Mouse (Mus musculus) limb, embryonic 10.5 days (tissue): ENCODE results near the gene Ganab. TPM values are rescaled to one million over a fixed set of nuclear protein-coding genes. Genes with fewer than 3 reads are reported as not detected.

Experiments
- DNase-seq: peaks from one replicate; pipeline ENCODE4 v3.0.0-alpha.2; 2017; ENCODE audit warnings: low spot score
- H3K27ac ChIP-seq: fragments of 300-500 bp; sonication (generic); 2 replicates; pipeline ENCODE4 v1.5.1; 2016; ENCODE audit warnings: mild to moderate bottlenecking
- H3K27me3 ChIP-seq: fragments of 300-500 bp; sonication (generic); 2 replicates; pipeline ENCODE4 v1.6.1; 2016; ENCODE audit warnings: low read depth, mild to moderate bottlenecking; ENCODE audit not compliant: poor library complexity, severe bottlenecking
- H3K36me3 ChIP-seq: fragments of 300-500 bp; sonication (generic); 2 replicates; pipeline ENCODE4 v1.6.1; 2016; ENCODE audit warnings: mild to moderate bottlenecking, moderate library complexity
- H3K4me1 ChIP-seq: fragments of 300-500 bp; sonication (generic); 2 replicates; pipeline ENCODE4 v1.6.1; 2016
- H3K4me3 ChIP-seq: fragments of 300-500 bp; sonication (generic); 2 replicates; pipeline ENCODE4 v1.5.1; 2016; ENCODE audit warnings: mild to moderate bottlenecking, moderate library complexity
- H3K9me3 ChIP-seq: fragments of 300-500 bp; sonication (generic); replicated peaks from 2 replicates; pipeline ENCODE4 v1.6.1; 2016; ENCODE audit warnings: mild to moderate bottlenecking
- WGBS: fragments of 180-500 bp; shearing (Covaris S2); methylation state at CpG from one replicate; pipeline ENCODE4 v1.1.7; 2016; 5-methylcytosine and 5-hydroxymethylcytosine counted together
- polyA plus RNA-seq: library from polyadenylated mRNA; unstranded; fragments of >200 nt; fragmentation: Nextera tagmentation; extraction: Ambion mirVana; gene quantifications from 2 replicates; pipeline ENCODE4 v1.2.1, GENCODE M21; 2016

Ganab gene
- polyA plus RNA-seq, 1 experiment from 2014 or later: 129 TPM

DNA sequence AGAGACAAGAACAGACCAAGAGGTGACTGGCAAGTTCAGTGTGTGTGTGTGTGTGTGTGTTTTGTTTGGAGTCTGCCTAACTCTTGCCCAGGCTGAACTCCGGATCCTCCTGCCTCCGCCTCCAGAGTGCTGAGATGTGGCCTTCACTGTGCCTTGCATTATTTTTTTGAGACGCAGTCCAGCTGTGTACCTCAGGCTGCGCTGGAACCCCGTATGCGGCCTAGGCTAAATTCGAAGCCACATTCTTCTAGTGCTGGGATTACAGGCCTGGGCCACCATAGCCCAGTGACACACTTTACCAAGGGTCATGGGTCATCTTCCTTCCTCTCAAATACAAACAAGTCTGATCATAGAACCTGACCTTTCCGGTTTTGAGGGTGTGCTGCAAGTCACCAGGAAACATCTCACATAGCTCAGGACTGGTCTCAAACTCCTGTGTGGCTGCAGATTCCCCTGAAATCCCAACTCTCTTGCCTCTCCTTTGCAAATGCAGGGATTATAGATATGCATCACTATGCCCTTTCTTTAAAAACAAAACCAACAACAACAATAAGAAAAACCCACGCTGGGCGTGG, 25.5 kb upstream of the Ganab start:
- Histone ChIP-seq H3K4me1 (peaks cover 10% of the 10 kb centered on the region), H3K4me3 (peak overlapping the region; percentile 96), H3K36me3 (peaks cover 48% of the 10 kb centered on the region), H3K27me3 (no peaks in the 10 kb centered on the region), H3K27ac (peak overlapping the region; percentile 93), H3K9me3 (no peaks in the 10 kb centered on the region)
- WGBS: 78% methylated on average over 10 of the region's 10 CpGs
- no peak for DNase-seq

DNA sequence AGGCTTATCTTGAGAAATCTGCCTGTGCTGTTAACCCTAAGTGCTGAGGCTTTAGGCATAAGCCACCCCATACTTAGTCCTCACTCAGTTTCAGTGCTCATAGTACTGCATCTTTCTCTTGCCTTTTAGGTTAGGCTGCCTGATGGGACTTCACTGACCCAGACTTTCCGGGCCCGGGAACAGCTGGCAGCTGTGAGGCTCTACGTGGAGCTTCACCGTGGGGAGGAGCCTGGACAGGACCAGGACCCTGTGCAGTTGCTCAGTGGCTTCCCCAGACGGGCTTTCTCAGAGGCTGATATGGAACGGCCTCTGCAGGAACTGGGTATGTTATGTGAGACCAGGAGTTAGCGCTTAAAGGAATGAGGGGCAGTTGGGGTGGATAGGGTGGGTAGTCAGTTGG, 22.8 kb upstream of the Ganab start:
- Histone ChIP-seq H3K4me3 (no peak overlapping the region), H3K27ac (no peak overlapping the region), H3K27me3 (no peaks in the 10 kb centered on the region), H3K4me1 (peaks cover 16% of the 10 kb centered on the region), H3K9me3 (no peaks in the 10 kb centered on the region), H3K36me3 (peaks cover 65% of the 10 kb centered on the region)
- no peak for DNase-seq
- WGBS: 96% methylated on average over 7 of the region's 7 CpGs

DNA sequence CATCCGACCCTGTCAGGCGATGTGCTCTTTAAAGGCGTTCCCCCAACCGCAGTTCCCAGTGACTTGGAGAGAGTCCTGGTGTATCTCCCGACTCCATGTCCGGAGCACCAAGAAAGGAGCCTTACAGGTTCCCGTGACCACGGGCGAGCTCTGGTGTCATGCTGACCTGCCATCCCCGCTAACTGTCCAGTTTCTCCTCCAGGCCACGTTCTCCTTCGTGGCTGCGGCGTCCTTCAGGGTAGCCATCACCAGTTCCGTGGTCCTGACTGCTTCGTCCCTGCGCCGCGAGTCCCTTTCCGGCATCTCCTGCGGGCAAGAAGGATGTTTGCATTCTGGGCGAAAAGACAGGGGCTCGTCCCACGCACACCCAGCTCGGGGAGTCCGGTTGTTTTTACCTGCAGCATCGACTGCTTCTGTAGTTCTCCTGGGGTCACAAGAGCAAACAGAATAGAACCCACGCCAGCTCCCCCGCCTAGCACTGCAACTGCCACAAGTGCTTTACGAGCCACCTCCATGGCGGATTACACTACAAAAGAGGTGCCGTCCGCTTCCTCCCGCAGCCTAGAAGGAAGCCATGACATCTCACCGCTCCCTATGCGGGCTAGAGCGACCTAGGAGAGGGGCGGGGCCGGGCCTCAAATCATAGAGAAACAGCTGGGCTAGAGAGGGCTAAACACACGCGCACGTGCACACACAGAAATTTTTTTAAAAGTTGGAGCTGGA, 17.4 kb upstream of the Ganab start, which contains the start of gene Uqcc3:
Gene Uqcc3 (minus strand): TSS at position 613 of the 723 bp plus-strand sequence.
- peak within 1 kb of the TSS; percentile 84 for H3K4me3 ChIP-seq
- no peaks in the 10 kb centered on the region for H3K27me3 ChIP-seq
- H3K36me3 ChIP-seq: peaks cover 36% of the 10 kb centered on the region
- WGBS: under 1% methylated on average over 42 of the region's 42 CpGs
- no peaks in the 10 kb centered on the region for H3K9me3 ChIP-seq
- H3K27ac ChIP-seq: peak within 1 kb of the TSS; percentile 92
- DNase-seq: peak; percentile 84
- peaks cover 10% of the 10 kb centered on the region; the same call in 1 of the 2 replicates for H3K4me1 ChIP-seq

DNA sequence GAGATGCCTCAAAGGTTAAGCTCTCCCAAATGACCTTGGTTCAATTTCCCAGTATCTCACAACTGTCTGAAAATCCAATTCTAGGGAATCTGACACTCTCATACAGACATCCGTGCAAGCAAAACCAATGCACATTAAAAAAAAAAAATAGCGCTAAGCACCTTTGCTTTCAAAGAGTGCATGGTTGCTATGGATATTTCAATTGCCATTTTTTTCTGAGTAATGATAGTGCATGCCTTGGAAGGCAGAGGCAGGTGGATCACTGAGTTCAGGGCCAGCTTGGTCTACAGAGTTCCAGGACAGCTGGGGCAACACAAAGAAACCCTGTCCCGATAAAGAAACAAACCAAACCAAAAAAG, 16.9 kb upstream of the Ganab start:
- Histone ChIP-seq H3K36me3 (peaks cover 31% of the 10 kb centered on the region), H3K4me3 (peak overlapping the region; percentile 84), H3K9me3 (no peaks in the 10 kb centered on the region), H3K27me3 (no peaks in the 10 kb centered on the region), H3K27ac (peak overlapping the region; percentile 92), H3K4me1 (peaks cover 10% of the 10 kb centered on the region; the same call in 1 of the 2 replicates)
- no peak for DNase-seq
- WGBS: 18% methylated on average over 3 of the region's 3 CpGs

DNA sequence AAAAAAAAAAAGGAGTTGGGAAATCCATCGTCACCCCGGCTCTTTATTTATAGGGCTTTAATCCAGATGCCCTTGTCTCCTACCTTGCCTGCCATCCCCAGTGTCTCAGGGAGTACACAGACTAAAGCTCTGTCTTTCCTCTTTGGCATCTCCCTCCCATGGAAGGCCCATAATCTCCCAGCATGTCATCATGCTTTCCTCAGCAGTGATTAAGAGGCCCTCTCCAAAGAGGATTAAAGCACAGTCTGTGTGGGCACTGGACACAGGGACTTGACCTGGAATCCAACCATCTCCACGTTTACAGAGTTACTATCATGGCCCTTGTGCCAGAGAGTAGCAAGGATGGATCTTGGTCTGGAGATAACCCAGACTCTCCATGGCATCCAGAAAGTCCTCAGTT, 14.3 kb upstream of the Ganab start, which contains the start of the genes Lbhd1 and Gm49403:
Gene Lbhd1 (plus strand): TSS at position 117 of the 400 bp plus-strand sequence.
Gene Gm49403 (plus strand): TSS at position 315 of the 400 bp plus-strand sequence.
- Histone ChIP-seq H3K4me1 (peaks cover 18% of the 10 kb centered on the region), H3K4me3 (no peak within 1 kb of the TSS), H3K36me3 (peaks cover 11% of the 10 kb centered on the region; the same call in 1 of the 2 replicates), H3K27ac (no peak within 1 kb of the TSS), H3K27me3 (no peaks in the 10 kb centered on the region), H3K9me3 (no peaks in the 10 kb centered on the region)
- 91% methylated on average over 3 of the region's 3 CpGs for WGBS
- DNase-seq: no peak

DNA sequence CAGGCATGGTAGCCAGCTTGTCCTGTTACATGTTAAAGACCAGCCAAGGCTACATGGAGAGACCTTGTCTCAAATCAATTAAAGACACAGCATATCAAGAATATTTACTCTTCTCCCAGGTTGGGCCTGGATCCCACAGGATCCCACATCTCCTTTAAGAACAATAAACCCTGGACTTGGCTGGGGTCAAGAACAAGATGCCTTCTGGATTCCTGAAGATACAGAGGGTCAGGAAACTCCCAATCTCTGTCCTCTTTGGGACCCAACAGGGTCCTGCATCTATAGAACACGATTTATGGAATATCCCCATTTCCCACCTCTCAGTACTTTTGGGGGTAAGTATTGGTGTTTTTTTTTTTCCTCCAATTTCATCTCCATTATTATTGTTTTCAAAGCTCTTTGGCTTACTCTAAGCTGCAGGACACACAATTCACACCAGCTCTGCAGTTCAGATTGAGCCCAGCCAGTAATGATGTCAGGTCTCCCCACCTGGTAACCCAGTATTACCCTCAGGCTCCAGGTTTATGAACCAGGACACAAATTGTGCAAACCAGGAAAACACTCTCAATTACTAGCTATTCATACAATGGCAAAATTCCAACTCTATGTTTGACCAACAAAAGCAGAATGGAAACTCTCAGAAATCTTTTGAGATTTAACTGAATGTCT, 10.8 kb upstream of the Ganab start:
- no peaks in the 10 kb centered on the region for H3K9me3 ChIP-seq
- DNase-seq: no peak
- H3K4me1 ChIP-seq: peaks cover 14% of the 10 kb centered on the region
- H3K36me3 ChIP-seq: peaks cover 20% of the 10 kb centered on the region
- 37% methylated on average over 1 of the region's 1 CpGs for WGBS
- H3K27ac ChIP-seq: peak overlapping the region; percentile 93
- peak overlapping the region; percentile 68 for H3K4me3 ChIP-seq
- H3K27me3 ChIP-seq: no peaks in the 10 kb centered on the region

DNA sequence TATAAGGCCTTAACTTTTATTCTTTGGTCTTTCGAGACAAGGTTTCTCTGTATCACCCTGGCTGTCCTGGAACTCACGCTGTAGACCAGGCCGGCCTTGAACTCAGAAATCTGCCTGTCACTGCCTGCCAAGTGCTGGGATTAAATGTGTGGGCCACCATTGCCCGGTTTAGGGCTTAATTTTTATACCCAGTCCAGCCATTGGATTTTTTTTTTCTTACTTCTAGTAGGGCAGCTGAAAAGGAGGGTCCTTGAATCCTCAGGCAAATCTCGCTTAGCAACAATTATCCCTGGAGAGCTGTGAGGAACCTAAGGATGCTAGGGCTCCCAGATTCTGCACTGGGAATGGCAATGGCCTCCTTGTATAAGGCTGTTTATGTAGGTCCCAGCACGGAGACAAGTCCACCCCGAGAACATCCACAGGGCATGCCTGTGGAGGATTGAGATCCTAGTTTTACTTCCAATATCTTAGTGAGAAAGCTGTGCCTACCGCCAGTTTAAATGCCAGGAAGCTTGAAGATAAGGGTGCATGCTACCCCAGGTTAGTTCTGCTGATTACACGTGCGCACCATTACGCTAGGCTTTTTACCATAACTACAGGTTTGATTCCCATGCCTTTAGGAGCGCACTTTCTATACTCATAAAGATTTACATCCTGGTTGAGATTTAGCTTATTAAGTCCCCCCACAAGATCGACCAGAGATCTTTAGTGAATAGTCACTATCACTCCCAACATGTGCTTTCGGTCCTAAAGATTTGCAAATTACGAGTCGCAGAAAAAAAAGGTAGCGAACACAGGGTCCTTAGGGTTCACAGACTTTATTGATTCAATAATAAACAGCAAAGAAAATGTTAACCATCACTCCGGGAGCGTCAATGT, 10.0 kb upstream of the Ganab start:
- H3K27me3 ChIP-seq: no peaks in the 10 kb centered on the region
- H3K4me3 ChIP-seq: peak overlapping the region; percentile 68
- no peaks in the 10 kb centered on the region for H3K9me3 ChIP-seq
- peak overlapping the region; percentile 93 for H3K27ac ChIP-seq
- DNase-seq: no peak
- H3K4me1 ChIP-seq: peaks cover 14% of the 10 kb centered on the region
- H3K36me3 ChIP-seq: peaks cover 21% of the 10 kb centered on the region
- 17% methylated on average over 19 of the region's 19 CpGs for WGBS

DNA sequence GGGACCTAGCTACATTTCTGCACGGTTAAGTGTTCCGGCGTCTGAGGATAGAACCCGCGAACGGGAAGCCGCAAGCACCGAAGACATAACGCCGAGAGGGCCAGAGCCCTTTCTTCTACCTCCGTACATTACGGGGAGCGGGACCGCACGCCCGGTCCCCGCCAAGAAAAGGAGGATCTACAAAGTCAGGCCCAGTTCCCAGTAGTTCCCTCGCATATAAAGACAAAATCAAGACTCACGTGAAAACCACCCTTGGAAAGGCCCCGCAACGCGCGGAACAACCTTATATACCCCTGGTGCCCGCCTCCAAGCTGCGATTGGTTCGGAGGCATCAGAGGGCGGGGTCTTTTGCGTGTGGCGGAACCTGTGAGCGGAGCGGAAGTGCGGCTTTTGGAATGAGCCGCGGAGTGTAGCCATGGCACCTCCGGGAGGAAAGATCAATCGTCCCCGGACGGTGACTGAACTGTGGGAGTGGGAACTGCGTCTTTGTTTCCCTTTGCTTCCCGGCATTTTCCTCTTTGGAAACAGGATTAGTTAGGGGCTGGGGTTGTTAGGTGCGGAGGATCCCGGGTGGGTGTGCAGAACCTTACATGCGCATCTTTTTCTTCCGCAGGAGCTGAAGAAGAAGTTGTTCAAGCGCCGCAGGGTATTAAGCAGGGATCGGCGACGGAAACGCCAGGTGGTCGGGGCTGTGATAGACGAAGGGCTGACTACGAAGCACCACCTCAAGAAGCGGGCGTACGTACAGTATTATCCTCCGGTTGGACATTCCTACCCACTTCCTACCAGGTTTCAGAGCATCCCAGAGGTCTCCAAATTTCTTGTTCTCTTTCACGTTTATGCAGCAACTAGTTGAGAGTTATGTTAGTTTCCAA, 9.1 kb upstream of the Ganab start, which contains the start of the genes 1810009A15Rik and Gm49416:
Gene 1810009A15Rik (plus strand): TSS at position 343 of the 875 bp plus-strand sequence.
Gene Gm49416 (plus strand): TSS at position 416 of the 875 bp plus-strand sequence.
- Histone ChIP-seq H3K27me3 (no peaks in the 10 kb centered on the region), H3K36me3 (peaks cover 22% of the 10 kb centered on the region), H3K4me1 (peaks cover 18% of the 10 kb centered on the region), H3K27ac (peak within 1 kb of the TSS; percentile 93), H3K9me3 (no peaks in the 10 kb centered on the region), H3K4me3 (peak within 1 kb of the TSS; percentile 68)
- WGBS: under 1% methylated on average over 58 of the region's 58 CpGs
- peak; percentile 95 for DNase-seq

DNA sequence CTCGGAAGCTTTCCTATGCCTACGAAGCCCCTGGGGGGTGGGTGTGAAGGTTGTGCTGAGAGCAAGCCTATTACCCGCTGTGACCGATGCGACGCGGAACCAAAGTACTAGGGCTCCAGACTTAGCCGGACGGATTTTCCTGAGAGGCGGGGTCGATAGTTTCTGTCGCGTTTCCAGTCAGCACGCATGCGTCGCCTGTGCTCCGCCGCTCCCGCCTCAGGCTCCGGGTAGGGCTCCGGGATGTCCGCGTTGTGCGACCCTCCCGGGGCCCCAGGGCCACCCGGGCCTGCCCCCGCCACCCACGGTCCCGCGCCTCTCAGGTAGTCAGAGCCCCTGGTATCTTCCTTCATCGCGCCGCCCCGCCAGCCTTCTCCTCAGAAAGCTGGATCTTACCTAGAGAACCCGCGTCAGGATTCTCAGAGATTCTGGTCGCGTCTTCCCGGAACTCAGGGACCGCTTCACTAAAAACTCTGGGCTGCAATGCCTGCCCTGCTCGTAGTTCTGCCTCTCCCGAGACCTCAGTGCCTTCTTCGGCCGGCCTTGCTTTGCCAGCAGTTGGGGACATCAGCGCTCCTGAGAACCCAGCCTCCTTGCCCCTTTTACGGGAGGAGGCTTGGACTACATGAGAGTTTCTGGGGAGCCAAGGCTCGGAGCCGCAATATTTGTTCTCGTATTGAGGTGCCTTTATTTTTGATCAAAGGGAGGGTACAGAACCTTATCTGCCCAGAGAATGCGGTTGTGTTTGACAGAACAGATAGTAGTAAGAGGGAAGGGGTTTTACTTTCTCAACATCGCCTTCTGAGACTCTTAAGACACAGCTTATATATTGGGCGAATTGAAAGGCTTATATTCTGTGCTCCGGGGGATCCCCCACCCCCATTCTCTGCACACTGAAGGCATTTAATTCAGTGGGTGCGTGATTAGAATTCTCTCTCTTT, 4.8 kb upstream of the Ganab start, which contains the start of gene Ints5:
Gene Ints5 (plus strand): TSS at position 177 of the 938 bp plus-strand sequence.
- 3% methylated on average over 54 of the region's 54 CpGs for WGBS
- peak within 1 kb of the TSS; percentile 90 for H3K4me3 ChIP-seq
- H3K27me3 ChIP-seq: no peaks in the 10 kb centered on the region
- H3K9me3 ChIP-seq: no peaks in the 10 kb centered on the region
- peak; percentile 87 for DNase-seq
- peaks cover 51% of the 10 kb centered on the region for H3K36me3 ChIP-seq
- H3K27ac ChIP-seq: peak within 1 kb of the TSS; percentile 94
- peaks cover 31% of the 10 kb centered on the region for H3K4me1 ChIP-seq

DNA sequence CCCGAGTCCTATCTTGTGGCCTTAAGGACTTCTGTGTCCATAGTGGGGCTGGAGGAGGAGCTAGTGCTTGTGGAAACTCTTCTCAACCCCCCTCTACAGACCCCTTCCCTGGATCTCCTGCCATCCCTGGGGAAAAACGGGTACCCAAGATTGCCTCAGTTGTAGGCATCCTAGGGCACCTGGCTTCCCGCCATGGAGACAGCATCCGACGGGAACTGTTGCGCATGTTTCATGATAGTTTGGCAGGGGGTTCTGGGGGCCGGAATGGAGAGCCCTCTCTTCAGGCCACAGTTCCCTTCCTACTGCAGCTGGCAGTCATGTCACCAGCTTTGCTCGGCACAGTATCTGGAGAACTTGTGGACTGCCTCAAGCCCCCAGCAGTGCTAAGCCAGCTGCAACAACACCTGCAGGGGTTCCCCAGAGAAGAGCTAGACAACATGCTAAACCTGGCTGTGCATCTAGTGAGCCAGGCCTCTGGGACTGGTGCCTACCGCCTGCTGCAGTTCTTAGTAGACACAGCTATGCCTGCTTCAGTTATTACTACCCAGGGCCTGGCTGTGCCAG, 2.4 kb upstream of the Ganab start:
- Histone ChIP-seq H3K4me3 (peak overlapping the region; percentile 6; the same call in 1 of the 2 replicates), H3K9me3 (no peaks in the 10 kb centered on the region), H3K4me1 (peaks cover 33% of the 10 kb centered on the region), H3K27me3 (no peaks in the 10 kb centered on the region), H3K27ac (no peak overlapping the region), H3K36me3 (peaks cover 51% of the 10 kb centered on the region)
- WGBS: 94% methylated on average over 9 of the region's 9 CpGs
- no peak for DNase-seq
